Mouse (Mus musculus) layer of hippocampus, adult 9-11 months (tissue): ENCODE measurements around the gene Itih2.

Experiments used
- DNase-seq: peaks from one replicate; pipeline ENCODE4 v3.0.0; 2022

The Itih2 gene

GRCm38 (mm10) chr2:10108535-10109189 lies 22.5 kb downstream of the Itih2 start:
- DNase-seq, result no peak

- no peak for DNase-seq
These were observed 30.0 kb downstream of the Itih2 start for GRCm38 (mm10) chr2:10101180-10101579.

GRCm38 (mm10) chr2:10100471-10100870 lies 30.7 kb downstream of the Itih2 start:
- DNase-seq, result no peak

- no peak for DNase-seq
These were observed 32.5 kb downstream of the Itih2 start for GRCm38 (mm10) chr2:10098598-10099215.

- DNase-seq, result no peak
These were observed 36.7 kb downstream of the Itih2 start for GRCm38 (mm10) chr2:10094327-10095100.

GRCm38 (mm10) chr2:10087256-10087850 lies 43.8 kb downstream of the Itih2 start:
- DNase-seq, result no peak

GRCm38 (mm10) chr2:10082737-10083136 lies 48.5 kb downstream of the Itih2 start:
- DNase-seq, result no peak

- no peak for DNase-seq
These were observed 49.6 kb downstream of the Itih2 start for GRCm38 (mm10) chr2:10081453-10082080.

GRCm38 (mm10) chr2:10080310-10081010 lies 50.7 kb downstream of the Itih2 start, which contains the start of the genes Atp5c1 and Kin:
Gene Atp5c1, minus strand, starts transcription at chr2:10080510.
Gene Kin, plus strand, starts transcription at chr2:10080593.
- peak; percentile 96 for DNase-seq

GRCm38 (mm10) chr2:10079745-10080309 lies 51.4 kb downstream of the Itih2 start:
- DNase-seq, result no peak

- DNase-seq, result no peak
These were observed 54.5 kb downstream of the Itih2 start for GRCm38 (mm10) chr2:10076675-10077074.

- no peak for DNase-seq
These were observed 56.7 kb downstream of the Itih2 start for GRCm38 (mm10) chr2:10074470-10074869.

- no peak for DNase-seq
These were observed 59.4 kb downstream of the Itih2 start for GRCm38 (mm10) chr2:10071751-10072150.

GRCm38 (mm10) chr2:10058836-10059235 lies 72.4 kb downstream of the Itih2 start:
- no peak for DNase-seq

GRCm38 (mm10) chr2:10051996-10052395 lies 79.2 kb downstream of the Itih2 start:
- DNase-seq, result no peak

- DNase-seq, result peak; percentile 83
These were observed 80.3 kb downstream of the Itih2 start for GRCm38 (mm10) chr2:10050878-10051277.

- no peak for DNase-seq
These were observed 81.7 kb downstream of the Itih2 start for GRCm38 (mm10) chr2:10049456-10049855.

GRCm38 (mm10) chr2:10048461-10048860 lies 82.7 kb downstream of the Itih2 start, which contains the start of gene Taf3:
Gene Taf3, minus strand, starts transcription at chr2:10048596.
- peak; percentile 92 for DNase-seq

GRCm38 (mm10) chr2:10047758-10048436 lies 83.3 kb downstream of the Itih2 start:
- DNase-seq, result no peak
